Mouse (Mus musculus) midbrain, embryonic 16.5 days (tissue): ENCODE data around the gene Il16. TPM values are rescaled to one million over a fixed set of nuclear protein-coding genes. Genes with fewer than 3 reads are reported as not detected.

Source experiments
- ATAC-seq: fragments of 200-750 bp; cut with Nextera tagmentation; 2 replicates; pipeline ENCODE4 v1.8.0; 2017; ENCODE audit warnings: moderate TSS enrichment
- H3K27ac ChIP-seq: fragments of 300-500 bp; sonication (generic); 2 replicates; pipeline ENCODE4 v1.5.1; 2014; ENCODE audit warnings: mild to moderate bottlenecking, low read length, mixed read lengths
- H3K27me3 ChIP-seq: fragments of 300-500 bp; sonication (generic); 2 replicates; pipeline ENCODE4 v1.6.1; 2014; ENCODE audit warnings: low read depth, low read length, mixed read lengths; ENCODE audit not compliant: control insufficient read depth, insufficient read depth
- H3K36me3 ChIP-seq: fragments of 300-500 bp; sonication (generic); 2 replicates; pipeline ENCODE4 v1.6.1; 2014; ENCODE audit warnings: mild to moderate bottlenecking, low read length, moderate library complexity, mixed read lengths; ENCODE audit not compliant: control insufficient read depth, insufficient read depth
- H3K4me1 ChIP-seq: fragments of 300-500 bp; sonication (generic); 2 replicates; pipeline ENCODE4 v1.6.1; 2014; ENCODE audit warnings: mild to moderate bottlenecking, low read length, mixed read lengths; ENCODE audit not compliant: control insufficient read depth, insufficient read depth
- H3K4me2 ChIP-seq: fragments of 300-500 bp; sonication (generic); 2 replicates; pipeline ENCODE4 v1.6.1; 2014; ENCODE audit warnings: mild to moderate bottlenecking, low read length, mixed read lengths
- H3K4me3 ChIP-seq: fragments of 300-500 bp; sonication (generic); 2 replicates; pipeline ENCODE4 v1.5.1; 2014; ENCODE audit warnings: low read depth, mild to moderate bottlenecking, low read length, moderate library complexity, mixed read lengths
- H3K9ac ChIP-seq: fragments of 300-500 bp; sonication (generic); 2 replicates; pipeline ENCODE4 v1.6.1; 2014; ENCODE audit warnings: low read depth, low read length, mixed read lengths
- H3K9me3 ChIP-seq: fragments of 300-500 bp; sonication (generic); replicated peaks from 2 replicates; pipeline ENCODE4 v1.6.1; 2014; ENCODE audit warnings: mild to moderate bottlenecking, low read length, mixed read lengths; ENCODE audit not compliant: control insufficient read depth, poor library complexity, severe bottlenecking
- WGBS: fragments of 180-500 bp; shearing (Covaris S2); extraction: QIAGEN DNeasy Blood & Tissue Kit; methylation state at CpG from one replicate; pipeline ENCODE4 v1.1.7; 2014; 5-methylcytosine and 5-hydroxymethylcytosine counted together
- polyA plus RNA-seq: library from polyadenylated mRNA; unstranded; fragments of >200 nt; fragmentation: Nextera tagmentation; extraction: Ambion mirVana; gene quantifications from 2 replicates; pipeline ENCODE4 v1.2.1, GENCODE M21; 2015

Il16 gene
- polyA plus RNA-seq, 1 experiment from 2014 or later = 0.84 TPM

GRCm38 (mm10) chr7:83762336-83762735, 16.8 kb upstream of the Il16 start:
- no peak overlapping the region for H3K27ac ChIP-seq
- H3K36me3 ChIP-seq = no peaks in the 10 kb centered on the region
- no peak overlapping the region for H3K4me3 ChIP-seq
- H3K27me3 ChIP-seq = no peaks in the 10 kb centered on the region
- H3K4me1 ChIP-seq = no peaks in the 10 kb centered on the region
- ATAC-seq = no peak
- H3K9ac ChIP-seq = no peak overlapping the region
- WGBS = 73% methylated on average over 5 of the region's 5 CpGs
- H3K4me2 ChIP-seq = no peak overlapping the region
- H3K9me3 ChIP-seq = no peaks in the 10 kb centered on the region

- ATAC-seq = no peak
- Histone ChIP-seq H3K9ac (no peak overlapping the region), H3K27me3 (no peaks in the 10 kb centered on the region), H3K4me2 (no peak overlapping the region), H3K4me3 (no peak overlapping the region), H3K9me3 (no peaks in the 10 kb centered on the region), H3K4me1 (peaks cover 2% of the 10 kb centered on the region; the same call in 1 of the 2 replicates), H3K27ac (no peak overlapping the region), H3K36me3 (no peaks in the 10 kb centered on the region)
- 67% methylated on average over 1 of the region's 1 CpGs for WGBS
Observed at GRCm38 (mm10) chr7:83751055-83751454, 5.5 kb upstream of the Il16 start.

GRCm38 (mm10) chr7:83748405-83748804, 2.9 kb upstream of the Il16 start:
- Histone ChIP-seq H3K27me3 (no peaks in the 10 kb centered on the region), H3K4me2 (no peak overlapping the region), H3K9me3 (no peaks in the 10 kb centered on the region), H3K27ac (no peak overlapping the region), H3K36me3 (no peaks in the 10 kb centered on the region), H3K4me1 (peaks cover 6% of the 10 kb centered on the region; the same call in 1 of the 2 replicates), H3K9ac (no peak overlapping the region), H3K4me3 (no peak overlapping the region)
- 93% methylated on average over 1 of the region's 1 CpGs for WGBS
- no peak for ATAC-seq

GRCm38 (mm10) chr7:83746107-83746687, 671 bp upstream of the Il16 start:
- H3K36me3 ChIP-seq = no peaks in the 10 kb centered on the region
- H3K27me3 ChIP-seq = no peaks in the 10 kb centered on the region
- peak overlapping the region; percentile 6; the same call in 1 of the 2 replicates for H3K4me2 ChIP-seq
- WGBS = 59% methylated on average over 8 of the region's 8 CpGs
- no peak for ATAC-seq
- H3K9me3 ChIP-seq = no peaks in the 10 kb centered on the region
- H3K27ac ChIP-seq = no peak overlapping the region
- no peak overlapping the region for H3K9ac ChIP-seq
- peaks cover 6% of the 10 kb centered on the region; the same call in 1 of the 2 replicates for H3K4me1 ChIP-seq
- H3K4me3 ChIP-seq = no peak overlapping the region

GRCm38 (mm10) chr7:83745065-83745412, 487 bp downstream of the Il16 start:
- peaks cover 6% of the 10 kb centered on the region; the same call in 1 of the 2 replicates for H3K4me1 ChIP-seq
- no peaks in the 10 kb centered on the region for H3K27me3 ChIP-seq
- H3K4me2 ChIP-seq = peak overlapping the region; percentile 29; the same call in 1 of the 2 replicates
- no peak overlapping the region for H3K9ac ChIP-seq
- no peaks in the 10 kb centered on the region for H3K9me3 ChIP-seq
- WGBS = 78% methylated on average over 9 of the region's 9 CpGs
- 0 out of 2 replicates have a peak, but pooled peaks have one; percentile 8 for ATAC-seq
- H3K4me3 ChIP-seq = no peak overlapping the region
- no peaks in the 10 kb centered on the region for H3K36me3 ChIP-seq
- no peak overlapping the region for H3K27ac ChIP-seq

- Histone ChIP-seq H3K9ac (no peak overlapping the region), H3K9me3 (no peaks in the 10 kb centered on the region), H3K4me3 (no peak overlapping the region), H3K4me2 (no peak overlapping the region), H3K27ac (no peak overlapping the region; the same call in 1 of the 2 replicates), H3K27me3 (no peaks in the 10 kb centered on the region), H3K4me1 (peaks cover 6% of the 10 kb centered on the region; the same call in 1 of the 2 replicates), H3K36me3 (no peaks in the 10 kb centered on the region)
- ATAC-seq = peak; percentile 79
- 76% methylated on average over 4 of the region's 4 CpGs for WGBS
Observed at GRCm38 (mm10) chr7:83744250-83744649, 1.3 kb downstream of the Il16 start.

GRCm38 (mm10) chr7:83742690-83743089, 2.8 kb downstream of the Il16 start:
- ATAC-seq = no peak
- 65% methylated on average over 3 of the region's 3 CpGs for WGBS
- no peak overlapping the region for H3K4me2 ChIP-seq
- peaks cover 6% of the 10 kb centered on the region; the same call in 1 of the 2 replicates for H3K4me1 ChIP-seq
- no peak overlapping the region for H3K4me3 ChIP-seq
- no peaks in the 10 kb centered on the region for H3K36me3 ChIP-seq
- H3K27me3 ChIP-seq = no peaks in the 10 kb centered on the region
- H3K9me3 ChIP-seq = no peaks in the 10 kb centered on the region
- no peak overlapping the region for H3K9ac ChIP-seq
- no peak overlapping the region for H3K27ac ChIP-seq

- Histone ChIP-seq H3K9me3 (no peaks in the 10 kb centered on the region), H3K9ac (no peak overlapping the region), H3K4me3 (no peak overlapping the region), H3K4me2 (no peak overlapping the region), H3K4me1 (peaks cover 6% of the 10 kb centered on the region; the same call in 1 of the 2 replicates), H3K27me3 (no peaks in the 10 kb centered on the region), H3K36me3 (no peaks in the 10 kb centered on the region), H3K27ac (no peak overlapping the region)
- 86% methylated on average over 2 of the region's 2 CpGs for WGBS
- ATAC-seq = no peak
Observed at GRCm38 (mm10) chr7:83742026-83742425, 3.5 kb downstream of the Il16 start.

GRCm38 (mm10) chr7:83739680-83740310, 5.7 kb downstream of the Il16 start:
- no peak for ATAC-seq

More at GRCm38 (mm10) chr7:83739680-83740310, 5.7 kb downstream of the Il16 start:
- Histone ChIP-seq H3K4me3 (no peak overlapping the region), H3K27ac (no peak overlapping the region), H3K27me3 (no peaks in the 10 kb centered on the region), H3K36me3 (no peaks in the 10 kb centered on the region), H3K4me2 (no peak overlapping the region), H3K9me3 (no peaks in the 10 kb centered on the region), H3K9ac (no peak overlapping the region), H3K4me1 (no peaks in the 10 kb centered on the region)
- WGBS = 48% methylated on average over 7 of the region's 7 CpGs
